Mouse (Mus musculus): ENCODE measurements around the gene Cox6b2.

DNA sequence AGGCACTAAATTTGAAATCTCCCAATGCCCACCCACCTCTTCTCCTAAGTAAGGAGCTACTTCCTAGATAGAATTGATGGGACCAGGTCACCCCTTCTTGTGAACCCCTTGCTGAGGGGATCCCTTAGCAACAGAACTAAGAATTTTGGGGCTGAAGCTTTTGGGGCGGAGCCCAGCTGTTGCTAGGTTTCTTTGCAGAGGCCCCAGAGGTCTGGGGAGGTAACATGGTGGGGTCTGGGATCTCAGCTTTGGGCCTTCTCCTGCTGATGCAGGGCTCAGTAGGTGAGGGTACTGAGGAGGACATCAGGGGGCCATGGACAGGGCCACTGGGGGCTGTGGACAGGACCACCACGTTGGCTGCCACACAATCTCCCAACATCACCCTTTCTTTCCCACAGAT, 29.9 kb upstream of the Cox6b2 start, which contains the start of the genes Il11 and Tmem190:
- TF ChIP-seq POLR2A (IDR thresholded peaks at IDR 0.05; ENCODE audit: borderline replicate concordance, extremely low read depth, insufficient read depth, insufficient read length, poor library complexity, severe bottlenecking) (no peak), CTCF (IDR thresholded peaks at IDR 0.05; ENCODE audit: borderline replicate concordance, extremely low read depth, insufficient read depth, insufficient read length) (no peak)

Measured in brain, embryonic 14.5 days (tissue).